Mouse (Mus musculus) embryonic facial prominence, embryonic 13.5 days (tissue): ENCODE data around the gene Itsn2. TPM values are rescaled to one million over a fixed set of nuclear protein-coding genes. Genes with fewer than 3 reads are reported as not detected.

Experiments used
- ATAC-seq: fragments of 200-750 bp; cut with Nextera tagmentation; 2 replicates; pipeline ENCODE4 v1.8.0; 2017; ENCODE audit warnings: low read depth; ENCODE audit not compliant: insufficient number of reproducible peaks, insufficient read depth, low FRiP score, low TSS enrichment
- H3K27ac ChIP-seq: fragments of 300-500 bp; sonication (generic); 2 replicates; pipeline ENCODE4 v1.5.1; 2015; ENCODE audit warnings: moderate library complexity, mild to moderate bottlenecking, inconsistent platforms
- H3K27me3 ChIP-seq: fragments of 300-500 bp; sonication (generic); 2 replicates; pipeline ENCODE4 v1.6.1; 2015; ENCODE audit warnings: mild to moderate bottlenecking, inconsistent platforms
- H3K36me3 ChIP-seq: fragments of 300-500 bp; sonication (generic); 2 replicates; pipeline ENCODE4 v1.6.1; 2015; ENCODE audit warnings: mild to moderate bottlenecking, inconsistent platforms
- H3K4me1 ChIP-seq: fragments of 300-500 bp; sonication (generic); 2 replicates; pipeline ENCODE4 v1.6.1; 2015; ENCODE audit warnings: inconsistent platforms
- H3K4me2 ChIP-seq: fragments of 300-500 bp; sonication (generic); 2 replicates; pipeline ENCODE4 v1.6.1; 2015; ENCODE audit warnings: moderate library complexity, mild to moderate bottlenecking, inconsistent platforms
- H3K4me3 ChIP-seq: fragments of 300-500 bp; sonication (generic); 2 replicates; pipeline ENCODE4 v1.5.1; 2015; ENCODE audit warnings: mild to moderate bottlenecking, inconsistent platforms
- H3K9ac ChIP-seq: fragments of 300-500 bp; sonication (generic); 2 replicates; pipeline ENCODE4 v1.6.1; 2015; ENCODE audit warnings: mild to moderate bottlenecking, inconsistent platforms
- H3K9me3 ChIP-seq: fragments of 300-500 bp; sonication (generic); 2 replicates; pipeline ENCODE4 v1.6.1; 2016; ENCODE audit warnings: inconsistent platforms
- WGBS: fragments of 180-500 bp; shearing (Covaris S2); methylation state at CpG from one replicate; pipeline ENCODE4 v1.1.7; 2015; ENCODE audit warnings: mixed read lengths; 5-methylcytosine and 5-hydroxymethylcytosine counted together
- polyA plus RNA-seq: library from polyadenylated mRNA; unstranded; fragments of >200 nt; fragmentation: Nextera tagmentation; extraction: Ambion mirVana; gene quantifications from 2 replicates; pipeline ENCODE4 v1.2.1, GENCODE M21; 2015

Itsn2 gene
- polyA plus RNA-seq, 1 experiment from 2014 or later = 34.0 TPM

DNA sequence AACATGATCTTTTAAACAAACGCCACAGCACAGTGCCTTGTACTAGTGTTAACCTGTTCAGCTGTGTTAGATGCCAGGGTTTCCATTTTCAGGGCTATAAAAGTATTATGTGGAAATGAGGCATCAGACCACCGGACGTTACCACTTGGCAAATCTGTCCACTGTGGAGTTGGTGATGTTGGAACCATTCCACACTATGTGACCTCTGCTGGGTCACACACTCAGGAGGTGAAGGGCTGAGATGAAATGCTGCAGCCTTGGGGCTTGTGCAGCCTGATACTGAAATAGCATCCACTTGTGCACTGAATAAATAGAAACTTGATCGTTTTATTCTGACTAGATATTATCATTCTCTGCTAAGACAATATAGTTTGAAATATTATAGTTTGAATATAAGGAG, 120.9 kb downstream of the Itsn2 start:
- H3K27me3 ChIP-seq = no peaks in the 10 kb centered on the region
- no peak overlapping the region for H3K27ac ChIP-seq
- no peak overlapping the region for H3K4me3 ChIP-seq
- H3K9me3 ChIP-seq = no peaks in the 10 kb centered on the region
- no peak overlapping the region for H3K4me2 ChIP-seq
- ATAC-seq = no peak
- H3K9ac ChIP-seq = no peak overlapping the region
- 69% methylated on average over 4 of the region's 4 CpGs for WGBS
- peaks cover 7% of the 10 kb centered on the region for H3K4me1 ChIP-seq
- H3K36me3 ChIP-seq = peaks cover 57% of the 10 kb centered on the region

DNA sequence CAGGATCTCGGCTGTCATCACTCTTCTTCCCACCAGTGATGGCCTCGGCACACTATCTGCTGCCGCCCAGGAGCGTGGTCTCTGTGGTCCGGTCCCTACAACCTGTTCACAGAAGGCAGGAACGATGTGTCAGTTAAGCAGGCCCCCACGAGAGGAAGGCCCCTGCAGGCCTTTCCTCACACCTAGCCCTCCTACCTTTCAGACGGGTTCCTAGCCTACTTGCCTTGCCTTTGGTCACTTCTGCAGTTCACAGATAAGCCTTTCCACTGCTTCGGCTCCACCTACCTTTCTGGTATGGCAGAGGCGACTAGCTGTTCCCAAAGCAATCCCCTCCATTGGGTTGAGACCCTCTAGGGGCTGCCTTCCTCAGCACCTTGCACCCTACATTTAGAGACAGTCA, 123.2 kb downstream of the Itsn2 start:
- WGBS = 80% methylated on average over 10 of the region's 10 CpGs

DNA sequence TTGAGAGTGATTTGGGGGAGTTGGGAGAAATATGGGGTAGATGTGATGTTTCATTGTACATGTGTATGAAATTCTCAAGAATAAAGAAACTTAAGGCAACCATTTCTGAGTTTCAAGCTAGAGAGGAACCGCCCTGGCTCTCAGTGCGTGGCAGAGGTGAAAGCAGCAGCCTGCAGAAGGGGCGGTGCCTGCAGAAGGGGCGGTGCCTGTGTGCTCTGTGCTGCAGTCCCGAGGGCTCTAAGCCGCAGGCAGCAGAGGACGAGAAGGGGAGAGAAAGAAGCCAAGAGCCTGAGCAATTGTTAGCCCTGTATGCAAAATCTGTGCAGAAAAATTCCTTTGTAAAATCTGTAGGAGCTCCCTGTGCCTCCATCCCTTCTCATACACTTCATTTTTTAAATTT, 125.0 kb downstream of the Itsn2 start:
- H3K4me2 ChIP-seq = peak overlapping the region; percentile 30
- H3K27ac ChIP-seq = no peak overlapping the region
- no peaks in the 10 kb centered on the region for H3K27me3 ChIP-seq
- H3K4me1 ChIP-seq = peaks cover 7% of the 10 kb centered on the region
- no peaks in the 10 kb centered on the region for H3K9me3 ChIP-seq
- peaks cover 24% of the 10 kb centered on the region for H3K36me3 ChIP-seq
- no peak overlapping the region for H3K9ac ChIP-seq
- H3K4me3 ChIP-seq = no peak overlapping the region
- ATAC-seq = no peak
- 16% methylated on average over 7 of the region's 7 CpGs for WGBS

More for the DNA sequence above, 123.2 kb downstream of the Itsn2 start:
- H3K9ac ChIP-seq = no peak overlapping the region
- no peak overlapping the region for H3K27ac ChIP-seq
- peaks cover 39% of the 10 kb centered on the region for H3K36me3 ChIP-seq
- H3K4me1 ChIP-seq = peaks cover 7% of the 10 kb centered on the region
- no peaks in the 10 kb centered on the region for H3K27me3 ChIP-seq
- H3K4me3 ChIP-seq = no peak overlapping the region
- no peaks in the 10 kb centered on the region for H3K9me3 ChIP-seq
- no peak overlapping the region for H3K4me2 ChIP-seq
- no peak for ATAC-seq

DNA sequence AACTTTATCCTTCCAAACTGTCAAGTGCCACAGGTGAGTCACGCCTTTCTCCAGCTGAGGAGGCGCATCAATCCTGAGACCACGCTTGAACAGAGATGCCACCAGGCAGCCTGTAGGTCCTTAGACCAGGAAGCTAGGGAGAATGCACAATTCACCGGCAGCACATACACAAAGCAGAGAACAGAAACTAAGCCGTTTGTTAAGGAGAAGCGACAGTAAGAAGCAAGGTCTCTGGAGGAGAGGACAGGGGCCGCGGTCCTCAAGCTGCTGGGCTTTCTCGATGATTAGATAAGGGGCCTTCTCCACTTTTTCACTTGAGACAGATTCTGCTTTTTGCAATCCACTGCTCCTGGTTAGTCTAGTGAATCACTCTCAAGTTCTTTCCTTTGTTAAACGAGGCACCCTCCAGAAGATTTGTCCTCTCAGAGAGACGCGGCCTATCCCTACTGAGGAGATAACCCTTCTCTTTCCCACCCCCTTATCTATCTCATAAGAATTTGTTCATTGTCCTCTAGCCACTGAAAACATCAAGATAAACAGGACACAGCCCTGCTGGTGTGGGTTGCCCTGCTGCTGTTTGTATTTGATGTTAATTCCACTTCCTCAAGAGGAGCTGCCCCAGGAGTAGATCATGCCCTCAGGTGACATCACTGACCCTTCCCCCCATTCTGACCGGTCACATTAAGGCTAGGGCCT, 126.8 kb downstream of the Itsn2 start:
- Histone ChIP-seq H3K4me3 (no peak overlapping the region), H3K36me3 (peaks cover 13% of the 10 kb centered on the region), H3K4me1 (peaks cover 7% of the 10 kb centered on the region), H3K27me3 (no peaks in the 10 kb centered on the region), H3K9ac (no peak overlapping the region), H3K9me3 (no peaks in the 10 kb centered on the region), H3K4me2 (no peak overlapping the region), H3K27ac (no peak overlapping the region)
- 71% methylated on average over 13 of the region's 13 CpGs for WGBS
- ATAC-seq = no peak

DNA sequence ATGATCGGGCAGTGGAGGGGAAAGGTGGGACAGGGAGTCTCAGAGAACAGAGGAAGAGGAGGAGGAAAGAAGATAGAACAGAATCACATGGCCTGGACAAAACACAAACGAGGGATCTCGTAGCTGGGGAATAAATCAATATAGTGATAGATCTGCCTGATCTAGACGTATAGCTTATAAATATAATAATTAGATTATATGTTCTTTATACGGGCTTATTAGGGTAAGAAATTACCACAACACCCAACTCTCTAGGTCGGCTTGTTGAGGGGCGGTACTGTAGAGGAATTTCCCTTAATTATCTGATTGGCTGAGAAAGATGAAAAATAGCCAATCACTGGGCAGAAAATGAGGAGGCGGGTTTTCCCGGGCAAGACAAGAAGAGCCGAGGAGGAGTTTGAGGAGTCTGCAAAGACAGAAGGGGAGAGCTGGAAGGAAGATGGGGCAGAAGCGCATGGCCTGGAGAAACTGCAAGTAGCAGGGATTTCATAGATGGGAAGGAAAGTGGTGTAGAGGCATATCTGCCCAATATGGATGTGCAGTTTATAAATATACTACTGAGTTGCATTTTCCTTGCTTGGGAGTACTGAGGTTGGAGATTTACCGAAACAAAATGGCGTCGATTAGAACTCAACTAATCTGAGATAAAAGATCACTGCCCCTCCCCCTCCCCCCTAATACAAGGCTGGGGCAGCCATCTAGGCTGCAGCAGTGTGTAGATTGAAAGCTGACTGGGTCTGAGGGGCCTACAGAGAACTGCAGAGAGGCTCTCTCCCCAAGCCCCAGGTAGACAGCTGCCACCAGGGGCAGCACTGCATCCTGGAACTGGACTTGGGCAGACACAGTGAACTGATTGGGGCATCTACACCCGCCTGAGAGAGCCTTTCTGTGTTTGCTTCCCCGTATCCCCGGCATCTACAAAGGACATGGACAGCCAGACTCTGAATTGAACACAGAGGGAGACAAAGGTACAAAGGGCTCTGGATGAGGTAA, 127.6 kb downstream of the Itsn2 start:
- peaks cover 8% of the 10 kb centered on the region; the same call in 1 of the 2 replicates for H3K36me3 ChIP-seq
- H3K4me2 ChIP-seq = no peak overlapping the region
- no peak overlapping the region for H3K4me3 ChIP-seq
- no peaks in the 10 kb centered on the region for H3K27me3 ChIP-seq
- peaks cover 7% of the 10 kb centered on the region for H3K4me1 ChIP-seq
- H3K9me3 ChIP-seq = no peaks in the 10 kb centered on the region
- H3K9ac ChIP-seq = no peak overlapping the region
- WGBS = 73% methylated on average over 17 of the region's 17 CpGs
- no peak overlapping the region for H3K27ac ChIP-seq
- no peak for ATAC-seq

DNA sequence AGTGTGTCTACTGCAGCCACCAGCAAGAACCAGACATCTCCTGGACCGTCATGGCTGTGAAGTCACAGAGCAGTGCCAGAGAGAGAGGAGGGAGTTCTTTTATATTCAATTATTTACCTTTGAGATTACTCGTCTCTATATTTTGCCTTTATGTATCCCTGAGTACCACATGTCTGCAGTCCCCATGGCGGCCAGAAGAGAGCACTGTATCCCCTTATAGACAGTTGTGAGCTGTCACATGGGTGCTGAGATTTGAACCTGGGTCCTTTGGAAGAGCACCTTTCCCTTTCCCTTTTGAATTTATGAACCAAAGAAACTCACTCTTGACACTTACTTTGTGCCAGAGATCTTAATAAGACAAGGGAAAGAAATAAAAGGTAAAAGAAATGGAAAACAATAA, 136.7 kb downstream of the Itsn2 start:
- H3K4me2 ChIP-seq = no peak overlapping the region
- no peak overlapping the region for H3K27ac ChIP-seq
- no peak overlapping the region for H3K4me3 ChIP-seq
- WGBS = 89% methylated on average over 3 of the region's 3 CpGs
- no peak for ATAC-seq
- H3K27me3 ChIP-seq = no peaks in the 10 kb centered on the region
- H3K9ac ChIP-seq = no peak overlapping the region
- H3K9me3 ChIP-seq = no peaks in the 10 kb centered on the region
- no peaks in the 10 kb centered on the region for H3K4me1 ChIP-seq
- H3K36me3 ChIP-seq = no peaks in the 10 kb centered on the region

DNA sequence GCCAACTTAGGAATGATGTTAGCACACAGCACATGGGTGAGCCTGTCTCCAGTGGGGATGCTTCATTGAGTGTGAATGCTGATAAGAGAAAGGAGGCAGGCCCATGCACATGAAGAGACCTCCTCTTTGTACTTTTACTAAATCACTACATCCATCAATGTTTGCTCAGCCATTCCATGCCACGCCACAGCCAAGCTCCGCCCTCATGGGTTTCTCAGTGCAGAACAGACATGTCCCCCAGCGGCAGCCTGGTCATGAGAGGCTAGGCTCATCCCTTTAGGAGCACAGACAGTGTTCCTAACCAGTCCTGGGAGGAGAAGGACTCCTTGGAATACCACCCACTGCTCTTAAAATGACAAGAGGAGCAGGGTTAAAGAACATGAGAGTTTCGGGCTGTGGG, 139.2 kb downstream of the Itsn2 start:
- Histone ChIP-seq H3K4me3 (no peak overlapping the region), H3K9me3 (no peaks in the 10 kb centered on the region), H3K27me3 (no peaks in the 10 kb centered on the region), H3K36me3 (no peaks in the 10 kb centered on the region), H3K4me1 (no peaks in the 10 kb centered on the region), H3K27ac (no peak overlapping the region), H3K9ac (no peak overlapping the region), H3K4me2 (no peak overlapping the region)
- ATAC-seq = no peak
- 73% methylated on average over 4 of the region's 4 CpGs for WGBS

DNA sequence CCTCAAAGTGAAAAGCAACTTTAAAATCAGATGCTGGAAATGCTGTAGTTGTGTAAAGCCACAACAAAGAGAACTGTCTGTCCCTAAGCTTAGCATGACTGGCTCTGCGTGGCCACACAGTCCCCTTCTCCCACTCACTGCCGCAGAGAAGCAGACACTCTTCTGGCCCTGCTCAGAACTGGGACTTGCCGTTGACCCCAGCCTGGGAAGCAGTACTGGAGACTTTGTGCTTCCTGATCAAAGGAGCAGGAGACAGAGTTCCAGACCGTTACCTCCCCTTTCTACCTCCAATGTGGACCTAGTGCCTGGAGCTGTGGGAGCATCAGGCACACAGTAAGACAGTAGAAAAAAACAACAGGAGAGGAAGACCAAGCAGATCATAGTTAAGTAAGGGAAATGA, 139.9 kb downstream of the Itsn2 start:
- ATAC-seq = no peak
- 48% methylated on average over 4 of the region's 4 CpGs for WGBS
- no peaks in the 10 kb centered on the region for H3K36me3 ChIP-seq
- H3K27me3 ChIP-seq = no peaks in the 10 kb centered on the region
- H3K4me1 ChIP-seq = no peaks in the 10 kb centered on the region
- H3K4me2 ChIP-seq = no peak overlapping the region
- no peaks in the 10 kb centered on the region for H3K9me3 ChIP-seq
- H3K4me3 ChIP-seq = no peak overlapping the region
- no peak overlapping the region for H3K27ac ChIP-seq
- H3K9ac ChIP-seq = no peak overlapping the region

DNA sequence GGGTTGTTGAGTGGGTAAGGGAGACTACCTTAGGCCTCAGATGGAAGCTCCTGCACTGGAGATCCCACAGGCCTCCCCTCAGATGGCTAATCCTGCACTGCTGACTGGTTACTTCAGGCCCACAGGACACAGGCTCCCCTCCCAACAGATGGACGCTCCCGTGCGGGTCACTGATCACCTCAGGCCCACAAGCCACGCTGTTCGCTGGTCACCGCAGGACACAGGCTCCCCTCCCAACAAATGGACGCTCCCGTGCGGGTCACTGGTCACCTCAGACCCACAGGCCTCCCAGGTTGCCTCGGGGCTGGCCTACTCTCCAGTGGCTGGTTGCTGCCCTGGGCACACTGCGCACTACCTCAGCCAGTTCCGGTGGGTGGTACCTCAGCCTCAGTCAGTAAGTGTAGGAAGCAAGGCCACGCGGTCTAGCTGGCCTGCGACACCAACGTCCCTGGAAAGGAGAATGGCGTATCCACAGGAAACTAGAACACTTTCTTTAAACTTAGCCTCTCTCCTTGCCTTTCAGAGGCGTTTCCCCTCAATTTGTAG, 145.7 kb downstream of the Itsn2 start, which contains the start of gene Fam228a:
Fam228a (minus strand) TSS at position 400 of the 546 bp plus-strand sequence.
- no peak within 1 kb of the TSS for H3K4me2 ChIP-seq
- H3K27me3 ChIP-seq = no peaks in the 10 kb centered on the region
- no peaks in the 10 kb centered on the region for H3K9me3 ChIP-seq
- WGBS = 89% methylated on average over 18 of the region's 18 CpGs
- no peak within 1 kb of the TSS for H3K27ac ChIP-seq
- H3K4me3 ChIP-seq = no peak within 1 kb of the TSS
- H3K9ac ChIP-seq = no peak within 1 kb of the TSS
- H3K4me1 ChIP-seq = no peaks in the 10 kb centered on the region
- no peaks in the 10 kb centered on the region for H3K36me3 ChIP-seq
- no peak for ATAC-seq

DNA sequence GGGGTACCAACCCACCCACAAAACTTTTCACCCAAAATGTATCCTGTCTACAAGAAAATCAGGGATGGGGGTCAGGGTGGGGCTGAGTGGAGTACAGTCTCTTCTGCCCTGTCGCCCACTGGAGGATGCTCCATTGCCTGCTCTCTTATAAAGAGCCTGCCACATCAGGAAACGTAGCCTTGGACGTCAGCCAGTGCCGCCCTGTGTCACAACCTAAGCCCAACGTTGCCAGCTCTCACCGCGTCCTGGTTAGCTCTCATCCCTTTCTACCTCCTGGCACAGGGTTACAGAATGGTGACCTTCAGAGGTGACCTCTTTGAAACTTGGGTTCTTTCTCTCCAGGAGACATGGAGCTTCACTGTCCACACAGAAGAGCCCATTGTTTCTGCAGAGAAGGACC, 148.4 kb downstream of the Itsn2 start:
- H3K27ac ChIP-seq = no peak overlapping the region
- H3K4me3 ChIP-seq = no peak overlapping the region
- H3K27me3 ChIP-seq = no peaks in the 10 kb centered on the region
- ATAC-seq = no peak
- H3K9me3 ChIP-seq = no peaks in the 10 kb centered on the region
- no peak overlapping the region for H3K9ac ChIP-seq
- H3K4me1 ChIP-seq = no peaks in the 10 kb centered on the region
- no peak overlapping the region for H3K4me2 ChIP-seq
- no peaks in the 10 kb centered on the region for H3K36me3 ChIP-seq
- WGBS = 66% methylated on average over 7 of the region's 7 CpGs

DNA sequence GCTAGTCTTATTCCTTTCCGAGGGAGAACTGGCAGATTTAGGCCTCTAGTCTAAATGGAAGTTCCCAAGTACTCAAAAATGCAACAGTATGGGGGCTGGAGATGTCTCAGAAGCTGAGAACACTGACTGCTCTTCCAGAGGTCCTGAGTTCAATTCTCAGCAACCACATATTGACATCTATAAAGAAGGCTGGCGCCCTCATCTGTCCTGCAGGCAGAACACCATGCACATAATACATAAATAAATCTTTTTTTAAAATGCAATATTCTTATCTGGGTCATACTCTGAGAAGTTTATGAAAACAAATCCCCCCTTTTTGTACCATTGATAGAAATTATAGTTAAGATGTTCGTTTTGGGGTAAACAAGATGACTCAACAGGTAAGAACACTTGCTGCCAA, 149.7 kb downstream of the Itsn2 start:
- WGBS = 85% methylated on average over 3 of the region's 3 CpGs
- Histone ChIP-seq H3K27me3 (no peaks in the 10 kb centered on the region), H3K4me2 (no peak overlapping the region), H3K4me3 (no peak overlapping the region), H3K9me3 (no peaks in the 10 kb centered on the region), H3K36me3 (no peaks in the 10 kb centered on the region), H3K27ac (no peak overlapping the region), H3K9ac (no peak overlapping the region), H3K4me1 (no peaks in the 10 kb centered on the region)
- no peak for ATAC-seq
